Mouse (Mus musculus) cerebellum, adult 2 months (tissue): ENCODE data around the gene Pid1. TPM values are rescaled to one million over a fixed set of nuclear protein-coding genes. Genes with fewer than 3 reads are reported as not detected.

Source experiments
- DNase-seq, 2 experiments: peaks; one replicate each; pipeline ENCODE4 v3.0.0; 2021
- H3K27ac ChIP-seq: fragments of 200-500 bp; 2 replicates; pipeline ENCODE4 v1.5.1; 2012; ENCODE audit warnings: low read length, control low read depth, inconsistent platforms; ENCODE audit not compliant: insufficient read depth
- H3K27me3 ChIP-seq: fragments of 200-500 bp; 2 replicates; pipeline ENCODE4 v1.6.1; 2012; ENCODE audit warnings: inconsistent platforms, mild to moderate bottlenecking, low read length, moderate library complexity; ENCODE audit not compliant: control insufficient read depth, insufficient read depth
- H3K4me1 ChIP-seq: fragments of 200-500 bp; 2 replicates; pipeline ENCODE4 v1.6.1; 2011; ENCODE audit warnings: low read length; ENCODE audit not compliant: control insufficient read depth, insufficient read depth
- H3K4me3 ChIP-seq: fragments of 200-500 bp; replicated peaks from 2 replicates; pipeline ENCODE3; 2011; ENCODE audit warnings: mild to moderate bottlenecking, low read depth, low read length, control low read depth; ENCODE audit not compliant: insufficient read depth
- CTCF ChIP-seq: fragments of 200-500 bp; IDR thresholded peaks from 2 replicates; pipeline ENCODE4 v1.5.1; 2011; ENCODE audit warnings: low read depth, mild to moderate bottlenecking, control low read depth, low read length, moderate library complexity, borderline replicate concordance; ENCODE audit not compliant: insufficient read depth
- POLR2A ChIP-seq: fragments of 200-500 bp; IDR thresholded peaks from 2 replicates; pipeline ENCODE4 v1.6.1; 2011; ENCODE audit warnings: low read length, control low read depth, borderline replicate concordance; ENCODE audit not compliant: insufficient read depth
- WGBS: fragments of 180-500 bp; shearing (Covaris S2); methylation state at CpG from one replicate; pipeline ENCODE4 v1.1.7; 2018; 5-methylcytosine and 5-hydroxymethylcytosine counted together
- polyA plus RNA-seq: library from polyadenylated mRNA; depleted of rRNA; stranded (reverse); fragments of >200 nt; gene quantifications from 2 replicates; pipeline ENCODE4 v1.2.3, GENCODE M21; 2012

The Pid1 gene
- polyA plus RNA-seq, 1 experiment: 26.1 TPM

DNA sequence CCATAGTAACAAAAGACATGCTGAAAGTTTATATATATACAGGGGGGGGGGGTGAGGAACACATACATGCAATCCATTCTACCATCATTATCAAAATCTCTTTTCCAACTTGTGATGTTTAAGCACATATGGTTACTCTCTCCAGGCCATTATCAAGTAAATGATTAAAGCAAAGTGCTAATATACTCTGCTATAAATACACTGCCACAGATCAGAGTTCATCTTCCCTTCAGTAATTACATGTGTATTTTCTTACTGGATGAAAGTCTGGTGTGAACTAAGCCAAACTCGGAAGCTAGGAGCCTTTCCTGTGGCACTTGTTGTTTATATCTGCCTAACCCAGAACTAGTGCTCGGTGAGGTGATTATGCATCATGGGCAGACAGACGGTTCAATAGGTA, 3.8 kb upstream of the Pid1 start:
- no peak for TF ChIP-seq POLR2A
- no peak for TF ChIP-seq CTCF
- 90% methylated on average over 3 of the region's 3 CpGs for WGBS
- Histone ChIP-seq H3K4me1 (no peaks in the 10 kb centered on the region), H3K4me3 (no peak overlapping the region), H3K27me3 (no peaks in the 10 kb centered on the region), H3K27ac (no peak overlapping the region)
- DNase-seq: no peak

DNA sequence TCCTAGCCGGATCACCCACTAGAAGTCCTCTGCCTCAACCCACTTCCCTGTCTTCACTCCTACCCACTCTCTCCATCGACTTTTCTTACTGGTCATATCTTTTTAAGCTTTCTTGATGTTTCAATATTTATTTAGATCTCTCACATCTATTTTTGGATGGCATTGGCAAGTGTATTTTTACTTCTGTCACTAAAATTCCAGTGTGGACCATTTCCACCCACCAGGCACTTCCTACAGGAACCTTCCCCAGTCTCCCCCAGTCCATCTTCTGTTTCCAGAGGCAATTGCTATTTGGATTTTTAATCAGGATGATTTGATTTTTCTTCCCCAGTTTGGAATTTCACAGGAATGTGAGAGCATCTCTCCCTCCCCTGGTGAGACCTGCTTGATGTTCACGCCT, 2.6 kb upstream of the Pid1 start:
- TF ChIP-seq POLR2A (no peak), CTCF (no peak)
- no peak for DNase-seq
- no peak overlapping the region for H3K27ac ChIP-seq
- H3K4me3 ChIP-seq: no peak overlapping the region
- no peaks in the 10 kb centered on the region for H3K27me3 ChIP-seq
- no peaks in the 10 kb centered on the region for H3K4me1 ChIP-seq
- WGBS: 80% methylated on average over 3 of the region's 3 CpGs

DNA sequence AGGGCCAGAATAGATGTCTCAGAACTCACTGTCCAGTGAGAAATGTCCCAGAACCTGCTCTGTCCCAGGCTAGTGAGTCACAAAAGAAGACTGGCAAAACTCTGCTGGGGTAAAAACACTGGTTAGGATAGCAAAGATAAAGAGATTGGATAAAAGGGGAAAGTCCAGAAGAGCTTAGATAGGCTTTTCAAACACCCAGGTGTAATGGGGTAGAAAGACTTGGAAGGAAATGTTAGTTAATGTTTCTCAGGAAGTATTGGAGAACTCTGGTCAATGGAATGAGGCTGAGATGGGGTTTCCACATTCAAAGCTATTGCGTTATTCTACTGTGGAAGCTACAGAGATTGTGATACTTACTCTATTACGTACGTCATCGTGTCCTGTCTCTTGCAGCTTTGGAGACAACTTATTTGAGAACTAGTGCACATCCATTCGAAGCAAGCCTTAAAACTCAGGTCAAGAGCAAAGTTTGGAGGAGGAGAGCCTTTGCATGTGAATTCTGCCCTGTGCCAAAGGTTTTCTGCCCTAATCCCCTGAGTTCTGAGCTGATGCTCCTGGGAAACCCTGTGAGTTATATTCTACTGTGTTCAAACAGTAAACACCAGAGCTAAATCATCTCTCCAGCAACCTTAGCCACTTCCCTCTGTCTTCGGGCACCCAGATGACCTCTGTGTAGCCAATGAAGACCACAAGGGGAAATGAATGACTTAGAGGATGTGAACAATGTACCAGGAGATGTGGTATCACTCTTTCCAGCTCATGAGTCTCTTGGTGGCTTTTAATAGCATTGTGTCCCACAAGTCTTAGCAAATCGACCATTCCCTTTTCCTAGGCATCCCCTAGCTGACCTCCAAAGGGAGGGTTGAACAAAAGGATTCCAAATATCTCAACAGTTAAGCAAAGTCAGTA, 1.0 kb downstream of the Pid1 start:
- DNase-seq: no peak
- Histone ChIP-seq H3K4me1 (peaks cover 10% of the 10 kb centered on the region), H3K4me3 (no peak overlapping the region), H3K27ac (no peak overlapping the region), H3K27me3 (no peaks in the 10 kb centered on the region)
- TF ChIP-seq POLR2A (no peak), CTCF (no peak)
- 89% methylated on average over 7 of the region's 7 CpGs for WGBS

DNA sequence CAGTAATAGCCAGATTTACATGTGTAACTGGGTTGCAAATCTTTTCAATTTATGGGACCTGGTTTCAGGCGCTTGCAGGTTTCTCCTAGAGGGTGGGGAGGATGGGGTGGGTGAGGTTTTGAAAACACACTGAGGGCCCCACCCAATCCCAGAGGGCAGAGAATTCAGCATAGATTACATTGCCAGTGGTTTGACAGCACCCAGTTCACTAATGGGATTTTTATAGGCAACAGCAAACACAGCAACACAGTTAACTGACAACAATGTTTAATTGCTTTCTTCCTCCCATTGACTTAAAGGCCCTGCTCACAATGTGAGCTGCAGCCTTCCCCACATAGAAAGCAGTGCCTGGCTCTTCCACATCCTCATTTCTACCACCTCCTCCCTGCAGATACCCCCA, 1.8 kb downstream of the Pid1 start:
- 97% methylated on average over 1 of the region's 1 CpGs for WGBS
- TF ChIP-seq CTCF: no peak
- TF ChIP-seq POLR2A: no peak
- Histone ChIP-seq H3K4me3 (no peak overlapping the region), H3K4me1 (peaks cover 10% of the 10 kb centered on the region), H3K27ac (no peak overlapping the region), H3K27me3 (no peaks in the 10 kb centered on the region)
- DNase-seq: no peak

DNA sequence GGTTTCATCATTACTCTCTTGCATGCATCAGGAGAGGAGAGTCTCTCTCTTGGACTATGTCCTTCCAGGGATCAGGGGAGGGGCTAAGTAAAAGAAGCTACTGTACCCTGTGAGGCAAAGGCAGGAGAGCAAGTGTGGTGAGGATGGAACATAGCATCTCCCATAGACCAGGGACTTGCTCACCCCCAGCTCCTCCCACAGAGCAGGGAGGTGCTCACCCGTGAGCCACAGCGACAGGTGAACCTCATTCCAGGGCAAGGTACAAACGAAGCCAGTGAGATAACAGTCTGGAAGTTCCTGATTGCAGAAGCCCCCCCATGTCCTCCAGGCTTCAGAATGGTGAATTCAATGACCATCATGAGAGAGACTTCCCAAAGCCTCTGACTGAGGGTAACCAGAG, 2.6 kb downstream of the Pid1 start:
- 96% methylated on average over 3 of the region's 3 CpGs for WGBS
- H3K4me1 ChIP-seq: peaks cover 10% of the 10 kb centered on the region
- TF ChIP-seq POLR2A (no peak), CTCF (no peak)
- DNase-seq: no peak
- H3K4me3 ChIP-seq: no peak overlapping the region
- H3K27ac ChIP-seq: no peak overlapping the region
- no peaks in the 10 kb centered on the region for H3K27me3 ChIP-seq

DNA sequence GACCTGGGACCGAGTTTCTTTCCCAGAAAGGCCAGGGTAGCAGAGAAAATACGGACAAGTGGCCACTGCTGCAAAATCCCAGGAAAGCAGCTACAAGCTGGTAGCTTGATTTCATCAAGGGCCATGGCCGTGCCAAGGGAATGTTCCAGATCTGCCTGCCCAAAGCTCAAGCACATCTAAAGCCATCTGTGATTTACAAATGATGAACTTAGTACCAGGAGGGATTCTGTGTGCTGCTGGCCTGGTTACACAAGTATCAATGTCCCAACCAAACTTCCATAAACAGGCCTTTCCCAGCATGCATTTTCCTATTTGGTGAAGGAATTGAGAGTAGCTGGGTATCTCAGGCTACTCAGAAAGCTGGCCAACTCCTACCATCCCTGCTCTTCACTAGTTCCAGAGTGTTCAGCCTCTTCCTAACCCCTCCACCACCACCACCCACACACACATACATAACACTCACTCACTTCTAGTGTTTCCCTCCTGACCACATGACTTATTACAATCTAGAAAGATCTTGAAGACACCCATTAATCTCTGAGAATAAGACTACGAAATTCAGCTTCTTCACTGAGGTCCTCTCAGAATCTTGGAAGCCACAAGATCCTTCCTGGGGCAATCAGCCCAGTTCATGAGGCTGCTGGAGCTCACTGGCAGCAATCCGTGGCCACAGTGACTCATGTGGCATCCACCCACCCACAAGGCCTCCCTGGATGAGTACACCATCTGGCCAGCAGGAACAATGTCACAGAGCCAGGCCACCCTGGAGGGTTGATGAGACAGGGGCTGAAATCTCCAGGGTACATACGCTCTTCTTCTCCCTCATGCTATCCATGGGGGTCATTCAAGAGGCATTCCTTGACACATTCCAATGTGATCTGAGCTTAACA, 4.1 kb downstream of the Pid1 start:
- TF ChIP-seq POLR2A: no peak
- no peak for TF ChIP-seq CTCF
- H3K4me1 ChIP-seq: peaks cover 10% of the 10 kb centered on the region
- H3K4me3 ChIP-seq: no peak overlapping the region
- 24% methylated on average over 6 of the region's 6 CpGs for WGBS
- peak; percentile 66 to 80 for DNase-seq
- peak overlapping the region; percentile 13; the same call in 1 of the 2 replicates for H3K27ac ChIP-seq
- H3K27me3 ChIP-seq: no peaks in the 10 kb centered on the region

DNA sequence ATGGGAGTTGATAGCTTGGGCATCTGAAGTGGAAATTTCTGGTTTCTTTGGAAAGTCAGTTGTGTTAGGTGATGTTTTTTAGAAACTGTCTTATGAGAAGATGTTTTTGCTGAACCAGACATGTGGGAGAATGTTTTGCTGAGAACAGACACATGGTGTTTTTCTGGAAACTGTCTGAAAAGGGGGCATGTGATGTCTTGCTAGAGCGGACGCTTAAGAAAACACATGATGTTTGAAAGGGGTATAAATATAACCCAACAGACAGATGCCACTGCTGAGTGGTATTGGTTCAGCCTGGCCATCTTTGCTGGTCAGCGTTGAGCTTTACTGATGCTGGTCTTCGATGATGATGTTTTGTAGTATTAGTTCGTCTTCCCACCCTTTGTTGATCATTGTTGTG, 6.8 kb downstream of the Pid1 start:
- no peak overlapping the region for H3K27ac ChIP-seq
- 94% methylated on average over 5 of the region's 5 CpGs for WGBS
- H3K4me3 ChIP-seq: no peak overlapping the region
- H3K4me1 ChIP-seq: peaks cover 10% of the 10 kb centered on the region
- TF ChIP-seq POLR2A (no peak), CTCF (no peak)
- DNase-seq: no peak
- H3K27me3 ChIP-seq: no peaks in the 10 kb centered on the region

DNA sequence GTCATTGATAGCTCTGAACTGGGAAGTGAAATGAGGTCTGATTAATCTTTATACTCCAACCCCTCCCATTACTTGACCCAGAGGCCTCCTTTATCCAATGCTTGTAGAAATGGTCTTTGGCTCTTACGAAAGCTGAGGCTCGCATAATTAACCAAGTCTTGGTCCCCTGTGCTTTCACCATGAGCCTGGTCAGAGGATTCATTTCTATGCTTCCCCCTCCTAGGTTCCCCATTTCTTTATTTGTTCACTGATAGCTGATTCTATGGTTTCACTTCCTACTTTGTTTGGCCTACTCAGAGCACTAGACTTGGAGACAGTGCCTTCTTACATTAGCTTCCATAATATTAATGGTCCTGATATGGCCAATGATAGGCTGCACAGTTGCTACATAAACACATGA, 13.7 kb downstream of the Pid1 start:
- H3K4me3 ChIP-seq: no peak overlapping the region
- no peak overlapping the region for H3K27ac ChIP-seq
- WGBS: 90% methylated on average over 2 of the region's 2 CpGs
- no peak for TF ChIP-seq CTCF
- TF ChIP-seq POLR2A: no peak
- H3K4me1 ChIP-seq: no peaks in the 10 kb centered on the region
- H3K27me3 ChIP-seq: no peaks in the 10 kb centered on the region
- DNase-seq: no peak
